Mouse (Mus musculus) granulocyte monocyte progenitor cell, adult 5-6 weeks (primary cell): ENCODE results near the gene Snrpf. TPM values are rescaled to one million over a fixed set of nuclear protein-coding genes. Genes with fewer than 3 reads are reported as not detected.
"Not testable (repeated sequence)": the region's sequence is repeated elsewhere in the genome, so short reads cannot be mapped to it uniquely, and the experiment has no call there.

Experiments
- ATAC-seq: replicated peaks from 2 replicates; pipeline ENCODE4 v1.8.0; 2016; ENCODE audit warnings: mild to moderate bottlenecking, moderate TSS enrichment, inconsistent platforms; ENCODE audit not compliant: poor library complexity, severe bottlenecking
- total RNA-seq, 2 experiments: library from RNA; stranded (forward) in 1 of 2; stranded (reverse) in 1 of 2; fragments of 200-712, 200-1000 nt in 1 of 2; fragments of >200 nt in 1 of 2; fragmentation: Nextera tagmentation in 1 of 2; gene quantifications; 2 replicates each; pipeline ENCODE4 v1.2.3; 2014 to 2017

Gene Snrpf
- total RNA-seq, 2 experiments from 2014 or later: 215 to 253 TPM

- peak; percentile 75 for ATAC-seq
These were observed 12.1 kb downstream of the Snrpf start for GRCm38 (mm10) chr10:93577271-93577886.

GRCm38 (mm10) chr10:93575960-93576359 lies 13.5 kb downstream of the Snrpf start:
- ATAC-seq: peak; percentile 73

GRCm38 (mm10) chr10:93574966-93575365 lies 14.5 kb downstream of the Snrpf start:
- ATAC-seq: no peak

GRCm38 (mm10) chr10:93572209-93572608 lies 17.3 kb downstream of the Snrpf start:
- no peak for ATAC-seq

- ATAC-seq: no peak
These were observed 20.8 kb downstream of the Snrpf start for GRCm38 (mm10) chr10:93568671-93569070.

GRCm38 (mm10) chr10:93567841-93568566 lies 21.5 kb downstream of the Snrpf start:
- no peak for ATAC-seq

GRCm38 (mm10) chr10:93567066-93567465 lies 22.4 kb downstream of the Snrpf start:
- ATAC-seq: peak; percentile 43

- peak; percentile 93 for ATAC-seq
These were observed 24.9 kb downstream of the Snrpf start for GRCm38 (mm10) chr10:93564518-93565090.

- ATAC-seq: no peak
These were observed 29.7 kb downstream of the Snrpf start for GRCm38 (mm10) chr10:93559786-93560185.

- not testable (repeated sequence) for ATAC-seq
These were observed 31.5 kb downstream of the Snrpf start for GRCm38 (mm10) chr10:93557971-93558370.

- ATAC-seq: no peak
These were observed 36.9 kb downstream of the Snrpf start for GRCm38 (mm10) chr10:93552596-93552995.

- no peak for ATAC-seq
These were observed 39.7 kb downstream of the Snrpf start for GRCm38 (mm10) chr10:93549821-93550220.

- ATAC-seq: peak; percentile 98
These were observed 40.5 kb downstream of the Snrpf start for GRCm38 (mm10) chr10:93548991-93549390.

- ATAC-seq: no peak
These were observed 41.7 kb downstream of the Snrpf start for GRCm38 (mm10) chr10:93547741-93548270.

- no peak for ATAC-seq
These were observed 45.3 kb downstream of the Snrpf start for GRCm38 (mm10) chr10:93544172-93544571.

GRCm38 (mm10) chr10:93543176-93543575 lies 46.3 kb downstream of the Snrpf start:
- ATAC-seq: no peak

GRCm38 (mm10) chr10:93542356-93542755 lies 47.1 kb downstream of the Snrpf start:
- no peak for ATAC-seq

- peak; percentile 61 for ATAC-seq
These were observed 47.9 kb downstream of the Snrpf start for GRCm38 (mm10) chr10:93541585-93541984.

GRCm38 (mm10) chr10:93540431-93541210 lies 48.9 kb downstream of the Snrpf start, which contains the start of gene Ccdc38:
Ccdc38 (plus strand) TSS chr10:93540632.
- ATAC-seq: peak; percentile 1; the same call in 1 of the 2 replicates

- ATAC-seq: peak; percentile 94
These were observed 49.6 kb downstream of the Snrpf start, which contains the start of gene Amdhd1 for GRCm38 (mm10) chr10:93539775-93540430. Amdhd1 (minus strand) TSS chr10:93540033.
